9 mouse cellular contexts compared by ENCODE assay signal in the genomic region with DNA sequence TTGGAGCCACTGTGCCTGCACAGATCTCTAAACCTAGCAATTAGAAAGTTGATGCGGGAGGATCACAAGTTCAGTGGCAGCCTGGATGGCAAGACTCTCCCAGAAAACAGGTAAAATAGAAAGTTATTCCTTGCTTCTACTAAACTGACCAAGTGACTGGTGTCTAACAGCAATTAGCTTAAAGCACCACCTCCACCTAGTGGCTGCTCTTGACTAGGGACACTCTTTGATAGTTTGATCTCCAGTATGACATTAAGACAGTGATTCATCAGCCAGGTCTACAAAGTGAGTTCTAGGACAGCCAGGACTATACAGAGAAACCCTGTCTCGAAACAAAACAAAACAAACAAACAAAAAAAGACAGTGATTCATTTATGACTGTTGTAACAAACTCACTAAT. TPM values are rescaled to one million over a fixed set of nuclear protein-coding genes. Genes with fewer than 3 reads are reported as not detected.
DNase-seq lines count a peak whose midpoint lies in the region; ATAC-seq and TF ChIP-seq lines count a peak whose summit lies in the region.
"Had no signal": no experiment of that assay in that cellular context is flagged by ENCODE, and none has a peak within 500 bp of the region (broad histone marks: within the 10 kb centered on the region; RNA-seq: fewer than 3 reads in every experiment).

No protein-coding gene starts in this region.

- no peak overlapping the region for H3K4me2 ChIP-seq in kidney, embryonic 15.5 days
- no peak overlapping the region for H3K4me2 ChIP-seq in lung, postnatal 0 days (replicated peaks; ENCODE audit: low read depth, low read length)

- TF ChIP-seq POLR2A in kidney, adult 2 months (IDR thresholded peaks at IDR 0.05; ENCODE audit: low read depth, low read length) = no peak

- H3K36me3 ChIP-seq in kidney, adult 2 months (ENCODE audit: control insufficient read depth, insufficient read depth, low read length) = no peaks in the 10 kb centered on the region
- H3K36me3 ChIP-seq in kidney, embryonic 15.5 days = no peaks in the 10 kb centered on the region
- H3K36me3 ChIP-seq in ES-E14 (ENCODE audit: control insufficient read depth, insufficient read depth, low read length, poor library complexity, severe bottlenecking) = no peaks in the 10 kb centered on the region
- no peaks in the 10 kb centered on the region for H3K36me3 ChIP-seq in lung, postnatal 0 days (ENCODE audit: insufficient read depth, low read length)

- no peak overlapping the region for H3K27ac ChIP-seq in kidney, adult 2 months (ENCODE audit: insufficient read depth, low read depth, low read length)
- no peak overlapping the region for H3K27ac ChIP-seq in kidney, embryonic 15.5 days
- H3K27ac ChIP-seq in ES-E14 (ENCODE audit: insufficient read depth, low read depth, low read length, poor library complexity, severe bottlenecking) = no peak overlapping the region
- H3K27ac ChIP-seq in lung, postnatal 0 days (ENCODE audit: low read length) = no peak overlapping the region

- H3K4me3 ChIP-seq in kidney, adult 2 months (ENCODE audit: insufficient read depth, low read depth, low read length) = no peak overlapping the region
- H3K4me3 ChIP-seq in kidney, embryonic 15.5 days (replicated peaks) = no peak overlapping the region
- no peak overlapping the region for H3K4me3 ChIP-seq in ES-E14 (ENCODE audit: insufficient read depth in 1 of 2, low read depth in 1 of 2, low read length in 2 of 2, poor library complexity in 1 of 2, severe bottlenecking in 1 of 2)
- no peak overlapping the region for H3K4me3 ChIP-seq in lung, postnatal 0 days (ENCODE audit: low read depth, low read length)

- peak; percentile 53 for DNase-seq in kidney, adult 2 months
- no peak for DNase-seq in ES-E14 (ENCODE audit: low read depth, low spot score)
- DNase-seq in adrenal gland, postnatal 25 days = peak; percentile 10
- DNase-seq in lung, postnatal 0 days (ENCODE audit: low spot score) = peak; percentile 43
- DNase-seq in cerebellum, adult 11 months = no peak
- no peak for DNase-seq in layer of hippocampus, adult 11-12 months (ENCODE audit: low spot score)

- H3K4me1 ChIP-seq in kidney, adult 2 months (ENCODE audit: control insufficient read depth, insufficient read depth, low read length) = no peaks in the 10 kb centered on the region
- H3K4me1 ChIP-seq in kidney, embryonic 15.5 days = peaks cover 3% of the 10 kb centered on the region
- peaks cover 0 to 3% of the 10 kb centered on the region in 2 experiments; a peak in 1 of 4 replicates for H3K4me1 ChIP-seq in ES-E14 (ENCODE audit: control insufficient read depth in 2 of 2, insufficient read depth in 2 of 2, low read length in 2 of 2, poor library complexity in 1 of 2)
- peaks cover 2% of the 10 kb centered on the region; the same call in 1 of the 2 replicates for H3K4me1 ChIP-seq in lung, postnatal 0 days (ENCODE audit: insufficient read depth, low read depth, low read length)

- ATAC-seq in kidney, embryonic 15.5 days (replicated peaks; ENCODE audit: low FRiP score) = no peak
- no peak for ATAC-seq in lung, postnatal 0 days
- ATAC-seq in erythroid progenitor cell, adult 5-6 weeks (replicated peaks; ENCODE audit: low FRiP score, poor library complexity, severe bottlenecking) = no peak

- TF ChIP-seq EP300 in lung, postnatal 0 days (IDR thresholded peaks at IDR 0.05) = no peak

- in situ Hi-C loops in ES-E14 (cut with MboI; ENCODE audit: low sequenced_read_pairs in 2 of 2, unreplicated experiment in 2 of 2) = loop anchor here in 1 of 2 experiments (10.0 kb wide), 1 partner anchor 171 kb away; no protein-coding TSS in a partner anchor

- H3K9ac ChIP-seq in kidney, embryonic 15.5 days = no peak overlapping the region
- no peak overlapping the region for H3K9ac ChIP-seq in ES-E14 (ENCODE audit: insufficient read depth, low read depth, low read length, poor library complexity, severe bottlenecking)
- H3K9ac ChIP-seq in lung, postnatal 0 days (replicated peaks; ENCODE audit: low read depth) = no peak overlapping the region

- WGBS in kidney, adult 2 months = 37% methylated on average over 2 of the region's 2 CpGs
- 40% methylated on average over 2 of the region's 2 CpGs for WGBS in kidney, embryonic 15.5 days
- 47% methylated on average over 2 of the region's 2 CpGs for WGBS in lung, postnatal 0 days

- 0 out of 2 replicates have a peak, but pooled peaks have one; percentile 17 for TF ChIP-seq CTCF in kidney, adult 2 months (conservative IDR thresholded peaks at IDR 0.05; ENCODE audit: insufficient read depth, insufficient read length, low read depth, low read length)
- peak; percentile 70 for TF ChIP-seq CTCF in lung, postnatal 0 days (IDR thresholded peaks at IDR 0.05)

- H3K9me3 ChIP-seq in kidney, embryonic 15.5 days (replicated peaks) = no peaks in the 10 kb centered on the region
- no peaks in the 10 kb centered on the region for H3K9me3 ChIP-seq in ES-E14 (ENCODE audit: control insufficient read depth, insufficient read depth, low read depth, low read length)
- H3K9me3 ChIP-seq in lung, postnatal 0 days (ENCODE audit: low read length) = no peaks in the 10 kb centered on the region

- no peaks in the 10 kb centered on the region for H3K27me3 ChIP-seq in kidney, adult 2 months (replicated peaks; ENCODE audit: control insufficient read depth, insufficient read depth, low read length)
- 0 out of 2 replicates have a peak, but pooled peaks cover 4% of the 10 kb centered on the region for H3K27me3 ChIP-seq in kidney, embryonic 15.5 days
- H3K27me3 ChIP-seq in lung, postnatal 0 days (replicated peaks; ENCODE audit: insufficient read depth, low read length) = no peaks in the 10 kb centered on the region

TF ChIP-seq in ES-E14, 5 proteins besides CTCF, POLR2A, EP300 and RAD21:
- peak; percentile 76 for TF ChIP-seq ZC3H11A (IDR thresholded peaks at IDR 0.05; ENCODE audit: borderline replicate concordance, low read depth, low read length)
- TF ChIP-seq HCFC1 (IDR thresholded peaks at IDR 0.05; ENCODE audit: borderline replicate concordance, insufficient read depth, low read length) = no peak

RNA-seq across cellular contexts. Expression of gene Arl1, which starts 5.3 kb away (rescaled TPM):
- 23.2 and 33.6 TPM in 2 replicates for polyA plus RNA-seq in kidney, adult 2 months (2012; rRNA removed)
- 191 and 193 TPM in 2 replicates for polyA plus RNA-seq in kidney, embryonic 15.5 days (2015; fragmentation: Nextera tagmentation; extraction: Ambion mirVana)
- 57.0 and 63.8 TPM in 2 replicates for total RNA-seq in ES-E14 (2012; rRNA removed)
- total RNA-seq in adrenal gland, postnatal 25 days (2021) = 89.0 and 97.2 TPM in 2 replicates
- 173 and 176 TPM in 2 replicates for polyA plus RNA-seq in lung, postnatal 0 days (2015; fragmentation: Nextera tagmentation; extraction: Ambion mirVana)
- total RNA-seq in erythroid progenitor cell, adult 5-6 weeks (2015; ENCODE audit: low replicate concordance) = 19.3 and 24.9 TPM in 2 replicates
- total RNA-seq in erythroid progenitor cell, adult 5-6 weeks (2017; ENCODE audit: low replicate concordance) = 11.6 and 16.9 TPM in 2 replicates

RNA-seq across cellular contexts. Expression of gene Spic, which starts 40.5 kb away (rescaled TPM):
- polyA plus RNA-seq in kidney, adult 2 months (2012; rRNA removed) = 0.34 TPM in 1 of 2 replicates, not detected in the other
- 1.0 and 1.1 TPM in 2 replicates for polyA plus RNA-seq in kidney, embryonic 15.5 days (2015; fragmentation: Nextera tagmentation; extraction: Ambion mirVana)
- 2.4 and 4.1 TPM in 2 replicates for total RNA-seq in ES-E14 (2012; rRNA removed)
- total RNA-seq in adrenal gland, postnatal 25 days (2021) = 2.4 and 2.5 TPM in 2 replicates
- polyA plus RNA-seq in lung, postnatal 0 days (2015; fragmentation: Nextera tagmentation; extraction: Ambion mirVana) = 0.33 and 0.44 TPM in 2 replicates
- total RNA-seq in erythroid progenitor cell, adult 5-6 weeks (2015; ENCODE audit: low replicate concordance) = 8.8 and 17.7 TPM in 2 replicates
- total RNA-seq in erythroid progenitor cell, adult 5-6 weeks (2017; ENCODE audit: low replicate concordance) = 9.1 and 17.9 TPM in 2 replicates
- total RNA-seq: left cerebral cortex, postnatal 14 days had no signal

Comparison
In these comparisons a context has a peak if more than half of its experiments do, and no peak if none do; other contexts are left out.
1. DNase-seq: peak in kidney, adult 2 months (single experiment), adrenal gland, postnatal 25 days (single experiment) and lung, postnatal 0 days (single experiment); none in ES-E14 (single experiment), cerebellum, adult 11 months (single experiment) and layer of hippocampus, adult 11-12 months (single experiment).